Mouse (Mus musculus): ENCODE data around the gene Rab3il1.

The Rab3il1 gene

DNA sequence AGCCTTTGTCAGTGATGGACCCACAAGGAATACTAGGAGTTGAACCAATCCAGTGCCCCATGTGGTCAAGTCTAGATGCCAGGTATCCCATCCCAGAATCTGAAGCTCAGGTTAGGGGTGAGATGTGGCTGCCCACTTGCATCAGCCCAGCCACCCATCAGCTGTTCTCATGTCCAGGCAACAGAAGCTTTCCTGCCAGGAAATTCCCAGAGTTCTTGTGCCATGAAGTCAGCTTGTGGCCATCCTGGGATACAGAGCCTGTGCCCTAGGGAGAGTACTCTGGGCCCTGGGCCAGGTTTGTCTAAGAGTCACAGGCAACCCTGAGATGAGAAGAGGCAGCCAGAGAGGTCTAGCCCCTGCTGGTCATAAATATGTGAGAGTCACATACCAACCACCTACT is 42.2 kb downstream of the Rab3il1 start:
- DNase-seq: no peak

GRCm38 (mm10) chr19:10045707-10046106 is 44.2 kb downstream of the Rab3il1 start:
- no peak for DNase-seq

GRCm38 (mm10) chr19:10046346-10046745 is 44.9 kb downstream of the Rab3il1 start:
- no peak for DNase-seq

GRCm38 (mm10) chr19:10046983-10047382 is 45.5 kb downstream of the Rab3il1 start:
- no peak for DNase-seq

GRCm38 (mm10) chr19:10049533-10049932 is 48.1 kb downstream of the Rab3il1 start:
- DNase-seq: no peak

DNA sequence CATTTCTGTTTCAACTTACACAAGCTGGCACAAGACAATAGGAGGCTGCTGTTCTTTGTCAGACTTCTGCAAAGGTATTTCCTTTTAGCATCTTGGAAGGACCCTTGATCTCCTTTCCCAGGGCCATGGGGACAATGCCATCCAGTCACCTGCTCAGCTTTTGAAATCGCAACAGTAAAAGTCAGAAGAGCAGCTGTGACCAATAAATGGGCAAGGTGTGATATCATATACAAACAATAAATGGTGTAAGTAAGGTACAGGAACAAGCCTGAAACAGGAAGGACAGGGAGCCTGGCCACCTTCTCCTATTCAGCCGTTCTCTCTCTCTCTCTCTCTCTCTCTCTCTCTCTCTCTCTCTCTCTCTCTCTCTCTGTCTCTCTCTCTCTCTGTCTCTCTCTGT is 49.0 kb downstream of the Rab3il1 start:
- no peak for DNase-seq

DNA sequence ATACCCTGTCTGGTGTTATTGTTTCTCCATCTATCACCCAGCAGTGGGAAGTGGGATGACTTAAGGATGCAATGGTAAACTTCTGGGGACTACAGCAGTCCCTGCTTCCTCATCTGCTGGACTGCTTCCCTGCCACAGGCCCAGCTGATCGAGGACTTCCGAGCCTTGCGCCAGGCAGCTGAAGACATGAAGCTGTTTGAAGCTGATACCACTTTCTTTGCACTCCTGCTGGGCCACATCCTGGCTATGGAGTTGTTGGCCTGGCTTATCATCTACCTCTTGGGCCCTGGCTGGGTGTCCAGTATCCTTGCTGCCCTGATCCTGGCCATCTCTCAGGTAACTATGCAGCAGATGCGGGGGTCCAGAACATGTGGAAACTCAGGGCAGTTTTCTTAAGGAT is 51.2 kb downstream of the Rab3il1 start:
- no peak for DNase-seq

- DNase-seq: no peak
Observed at GRCm38 (mm10) chr19:10053692-10054260, 52.3 kb downstream of the Rab3il1 start.

DNA sequence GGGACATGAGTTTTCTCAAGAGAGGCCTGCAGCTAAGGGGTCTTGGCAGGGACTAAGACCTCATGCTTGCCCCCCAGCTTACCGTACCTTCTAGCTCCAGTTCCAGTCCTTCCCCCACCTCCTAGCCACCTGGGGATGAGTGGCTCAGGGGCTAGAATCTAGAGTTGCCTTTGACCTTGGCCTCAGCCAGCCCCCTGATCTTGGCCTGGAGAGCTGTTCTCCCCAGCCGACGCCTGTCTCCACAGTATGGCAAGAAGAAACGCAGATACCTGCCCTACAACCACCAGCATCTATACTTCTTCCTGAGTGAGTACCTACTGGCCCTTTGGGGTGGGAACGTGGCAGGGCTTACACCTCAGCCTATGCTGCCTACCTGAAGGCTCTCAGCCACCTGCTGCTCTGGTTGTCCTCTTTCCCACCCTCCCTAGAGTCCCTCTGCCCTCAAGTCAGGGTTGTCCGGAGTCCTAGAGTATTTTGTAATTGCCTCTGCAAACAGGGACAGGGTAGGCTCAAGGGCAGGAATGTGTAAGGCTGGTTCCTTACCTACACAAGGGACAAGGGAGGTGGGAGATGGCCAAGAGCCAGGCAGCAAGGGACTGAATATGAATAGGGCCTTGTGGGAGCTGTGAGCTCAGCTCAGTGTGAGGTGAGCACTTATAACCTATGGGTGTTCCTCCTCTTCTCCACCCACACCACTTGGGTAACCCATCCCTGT is 53.0 kb downstream of the Rab3il1 start:
- no peak for DNase-seq

GRCm38 (mm10) chr19:10055261-10055660 is 53.8 kb downstream of the Rab3il1 start:
- no peak for DNase-seq

DNA sequence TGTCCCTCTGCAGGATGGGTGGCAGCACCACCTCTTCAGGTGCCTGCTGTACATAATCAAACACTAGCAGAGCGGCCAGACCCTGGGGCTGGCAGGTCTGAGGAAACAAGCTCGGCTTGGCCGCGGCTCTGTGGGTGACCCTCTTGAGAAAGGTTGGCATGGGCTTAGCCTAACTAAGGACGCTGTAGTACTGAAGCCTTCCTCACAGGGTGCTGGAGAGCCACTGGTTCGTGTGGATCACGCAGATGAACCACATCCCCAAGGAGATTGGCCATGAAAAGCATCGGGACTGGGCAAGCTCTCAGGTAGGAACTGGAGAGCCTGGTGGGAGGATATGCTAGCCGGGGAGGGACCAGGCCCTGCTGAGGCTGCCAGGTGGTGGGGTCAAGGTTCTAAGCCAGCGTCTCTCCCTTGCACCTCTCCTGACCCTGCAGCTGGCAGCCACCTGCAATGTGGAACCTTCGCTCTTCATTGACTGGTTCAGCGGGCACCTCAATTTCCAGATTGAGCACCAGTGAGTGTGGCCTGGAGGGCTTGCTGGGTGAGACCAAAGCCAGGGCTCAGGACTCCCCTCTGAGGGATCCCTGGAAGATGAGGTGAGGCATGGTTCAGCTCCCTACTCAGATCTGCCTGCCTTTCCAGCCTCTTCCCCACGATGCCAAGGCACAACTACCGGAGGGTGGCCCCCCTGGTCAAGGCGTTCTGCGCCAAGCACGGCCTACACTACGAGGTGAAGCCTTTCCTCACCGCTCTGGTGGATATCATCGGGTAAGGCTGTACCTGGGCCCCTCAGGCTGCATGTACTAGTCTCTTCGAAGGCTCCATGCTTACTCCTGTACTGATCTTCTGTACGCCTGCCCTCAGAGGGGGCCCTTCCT is 54.6 kb downstream of the Rab3il1 start:
- no peak for DNase-seq

GRCm38 (mm10) chr19:10056686-10057085 is 55.2 kb downstream of the Rab3il1 start:
- DNase-seq: no peak

DNA sequence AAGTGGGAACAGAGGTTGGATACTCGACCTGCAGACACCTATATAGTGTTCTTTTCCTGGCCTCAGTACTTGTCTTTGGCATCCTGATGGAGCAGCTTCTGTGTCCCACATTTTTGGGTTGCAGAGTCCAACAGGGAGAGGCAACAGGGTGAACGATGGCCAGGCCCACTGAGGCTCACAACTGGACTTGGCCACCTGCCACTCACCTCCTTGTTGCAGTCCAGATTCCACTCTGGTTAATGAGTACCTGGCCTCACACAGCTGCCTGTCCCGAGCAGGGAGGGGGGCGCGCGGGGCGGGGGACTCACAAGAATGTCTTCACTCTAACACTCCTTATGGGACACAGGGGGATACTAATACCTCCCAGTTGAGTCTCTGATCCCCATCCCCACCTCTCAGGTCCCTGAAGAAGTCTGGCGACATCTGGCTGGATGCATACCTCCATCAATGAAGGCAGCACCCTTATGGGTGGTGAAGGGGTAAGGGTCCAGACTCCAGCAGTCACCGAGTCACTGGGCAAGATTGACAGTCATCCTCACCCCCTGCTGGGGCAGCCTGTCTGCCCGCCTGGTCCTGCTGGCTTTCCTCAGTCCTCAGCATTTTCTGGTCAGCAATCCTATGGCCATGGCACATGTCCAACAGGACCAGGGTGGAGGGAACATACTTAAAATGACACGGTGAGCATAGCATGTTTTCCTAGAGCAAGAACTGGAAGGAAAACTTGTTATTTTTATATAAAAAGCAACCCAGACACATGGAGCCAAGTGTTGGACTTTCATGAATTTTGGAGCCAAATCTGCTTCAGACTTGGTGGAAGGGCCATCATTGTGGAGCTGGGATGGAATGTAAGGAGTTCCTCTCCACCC is 56.2 kb downstream of the Rab3il1 start:
- no peak for DNase-seq

DNA sequence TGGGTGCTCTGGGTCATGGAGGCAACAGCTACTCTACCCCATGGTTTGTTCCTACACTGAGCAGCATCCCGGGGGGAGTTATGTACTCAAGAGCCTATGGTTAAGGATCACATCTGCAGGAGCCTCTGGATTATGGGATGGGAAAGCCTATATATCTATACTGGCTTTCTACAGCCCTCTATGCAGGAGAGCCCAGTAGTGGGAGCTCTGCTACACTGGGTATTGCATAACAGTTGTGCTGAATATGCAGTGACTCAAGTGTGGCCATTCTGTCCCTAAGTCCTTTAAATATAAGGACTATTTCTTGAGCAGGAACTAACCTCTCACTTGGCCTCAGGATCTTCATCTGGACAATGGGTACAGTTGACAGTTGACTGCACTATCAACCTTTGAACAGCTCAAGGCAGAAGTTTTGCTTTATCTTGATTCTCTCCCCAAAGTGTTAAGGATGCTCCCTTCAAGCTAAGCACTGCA is 56.9 kb downstream of the Rab3il1 start:
- DNase-seq: no peak

DNA sequence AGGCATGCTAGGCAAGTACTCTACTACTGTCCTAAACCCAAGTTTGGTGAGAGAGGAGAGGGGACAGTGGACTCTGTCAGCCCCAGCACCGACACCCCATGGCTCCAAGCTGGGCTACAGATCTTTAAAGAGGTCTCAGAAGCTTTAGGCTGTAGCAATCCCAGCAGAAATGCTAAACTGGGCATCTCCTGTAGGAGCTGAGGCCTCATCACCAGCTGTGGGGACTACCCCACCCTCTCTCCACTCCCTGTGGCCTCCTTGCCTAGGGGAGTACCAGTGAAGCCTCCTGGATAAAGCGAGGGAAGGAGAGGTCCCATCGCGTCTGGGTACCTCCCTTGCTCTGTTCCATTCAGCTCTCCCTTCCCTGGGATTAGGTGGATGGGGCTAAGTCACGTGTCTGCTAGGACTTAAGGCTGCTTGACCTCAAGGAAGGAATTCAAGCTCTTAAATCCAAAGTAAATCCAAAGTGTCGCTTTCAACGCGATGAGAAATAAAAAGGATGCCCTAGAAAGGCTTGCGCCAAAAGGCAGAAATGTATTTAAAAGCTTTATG is 57.5 kb downstream of the Rab3il1 start:
- DNase-seq: no peak

DNA sequence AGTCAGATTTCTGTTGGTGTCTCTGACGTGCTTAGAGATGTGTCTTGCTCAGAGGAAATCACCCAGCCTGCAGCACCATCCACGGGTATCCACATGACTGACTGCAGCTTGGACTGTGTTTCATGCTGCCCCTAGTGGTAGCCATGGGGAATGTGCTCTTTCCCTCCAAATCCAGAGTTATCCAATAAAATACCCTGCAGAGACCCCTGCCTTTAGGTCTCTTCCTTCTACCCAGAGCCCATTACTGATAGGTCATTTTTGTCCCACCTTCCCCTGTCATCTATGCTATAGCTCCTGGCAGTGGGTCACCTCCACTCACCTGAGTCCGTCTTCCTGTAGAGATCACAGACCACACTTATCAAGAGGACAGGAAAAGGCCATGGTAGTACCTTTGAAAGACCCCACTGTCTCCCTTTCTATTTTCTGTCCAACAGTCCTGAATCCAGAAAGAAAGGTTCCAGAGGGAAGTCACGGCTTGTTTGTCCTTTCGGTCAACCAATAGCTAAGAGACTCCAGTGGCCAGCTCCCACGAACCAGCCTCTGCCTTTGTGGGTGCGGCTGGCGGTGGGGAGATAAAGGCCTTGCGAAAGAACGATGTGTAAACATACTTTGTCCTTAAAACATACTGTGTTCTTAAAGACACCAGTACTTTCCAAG is 58.6 kb downstream of the Rab3il1 start:
- DNase-seq: peak; percentile 40

DNA sequence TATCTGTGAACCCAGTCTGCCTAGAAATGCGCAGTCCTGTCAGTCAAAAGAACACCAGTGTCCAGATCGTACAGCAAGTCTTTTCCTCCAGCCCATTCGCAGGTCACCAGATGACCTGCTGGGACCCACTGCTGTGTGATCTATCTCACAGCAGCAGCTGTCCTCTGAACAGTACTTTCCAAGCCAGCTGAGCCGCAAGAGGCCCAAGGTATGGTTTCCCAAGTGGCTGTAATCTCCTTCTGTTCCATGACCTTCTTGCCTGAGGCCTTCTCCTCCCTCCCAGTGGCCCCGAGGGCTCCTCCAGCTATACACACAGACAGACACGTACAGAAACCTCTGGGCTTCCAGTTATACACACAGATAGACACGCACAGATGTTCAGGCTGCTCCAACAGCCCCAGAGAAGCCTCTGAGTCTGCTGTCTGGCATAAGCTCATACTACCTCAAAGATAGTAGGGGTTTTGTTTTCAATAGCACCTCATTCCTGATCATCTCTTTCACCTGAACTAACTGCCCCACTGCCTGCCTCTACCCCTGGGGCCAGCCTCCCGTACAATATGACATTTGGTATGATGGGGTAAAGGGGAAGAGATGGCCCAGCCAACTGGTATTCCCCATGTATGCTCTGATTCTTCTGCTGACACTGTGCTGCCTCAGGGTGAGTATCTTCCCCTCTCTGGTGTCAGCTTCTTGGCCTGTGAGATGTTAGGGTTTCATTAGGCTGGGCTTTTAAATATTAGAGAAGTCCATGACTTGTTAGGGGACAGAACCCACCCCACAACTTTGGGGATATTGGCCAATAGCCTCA is 59.5 kb downstream of the Rab3il1 start:
- DNase-seq: no peak

- DNase-seq: no peak
Observed at GRCm38 (mm10) chr19:10061624-10062023, 60.2 kb downstream of the Rab3il1 start.

GRCm38 (mm10) chr19:10062292-10062691 is 60.8 kb downstream of the Rab3il1 start:
- DNase-seq: no peak

- no peak for DNase-seq
Observed at GRCm38 (mm10) chr19:10062862-10063261, 61.4 kb downstream of the Rab3il1 start.
